Mouse (Mus musculus): ENCODE measurements at regions not wholly inside any gene's neighbourhood (a gene's known extent, or its start where the extent isn't known, plus 50 kb on each side); places are given as distances from the start of the nearest gene placed in this dataset.

DNA sequence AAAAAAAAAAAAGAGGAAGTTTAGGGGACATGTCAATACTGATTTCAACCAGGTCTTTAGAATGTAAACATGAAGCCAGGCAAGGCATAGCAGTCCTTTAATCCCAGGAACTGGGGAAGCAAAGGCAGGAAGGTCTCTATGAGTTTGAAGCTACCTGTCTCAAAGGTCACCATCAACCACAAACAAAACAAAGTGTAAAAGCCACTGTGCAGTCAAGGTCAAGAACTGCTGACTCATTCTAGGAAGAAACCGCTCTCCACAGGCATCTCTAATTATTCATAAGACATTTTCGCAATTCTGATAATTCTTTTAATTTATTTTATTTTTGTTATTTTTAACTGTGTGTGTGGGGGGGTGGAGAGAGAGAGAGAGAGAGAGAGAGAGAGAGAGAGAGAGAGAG, 364.0 kb downstream of the Cntnap4 start:
- DNase-seq: no peak

DNA sequence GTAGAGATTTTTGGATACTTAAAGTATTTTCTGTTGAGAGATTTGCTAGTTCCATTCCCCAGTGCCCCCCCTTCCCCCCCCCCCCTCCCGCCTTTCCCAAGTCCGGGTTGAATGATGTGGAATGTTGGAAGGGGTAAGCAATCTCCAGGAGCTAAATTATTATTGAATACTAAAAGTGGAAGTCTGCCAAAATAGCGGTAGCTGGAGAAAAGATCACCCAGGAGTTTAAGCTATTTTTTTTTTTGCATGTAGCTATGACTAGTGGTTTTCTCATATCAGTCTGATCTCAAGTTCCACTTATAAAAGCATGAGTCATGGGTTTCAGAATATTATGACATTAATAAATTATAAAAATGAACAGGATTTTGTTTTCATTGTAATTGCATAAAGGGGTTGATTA, 365.6 kb downstream of the Cntnap4 start:
- no peak for DNase-seq

DNA sequence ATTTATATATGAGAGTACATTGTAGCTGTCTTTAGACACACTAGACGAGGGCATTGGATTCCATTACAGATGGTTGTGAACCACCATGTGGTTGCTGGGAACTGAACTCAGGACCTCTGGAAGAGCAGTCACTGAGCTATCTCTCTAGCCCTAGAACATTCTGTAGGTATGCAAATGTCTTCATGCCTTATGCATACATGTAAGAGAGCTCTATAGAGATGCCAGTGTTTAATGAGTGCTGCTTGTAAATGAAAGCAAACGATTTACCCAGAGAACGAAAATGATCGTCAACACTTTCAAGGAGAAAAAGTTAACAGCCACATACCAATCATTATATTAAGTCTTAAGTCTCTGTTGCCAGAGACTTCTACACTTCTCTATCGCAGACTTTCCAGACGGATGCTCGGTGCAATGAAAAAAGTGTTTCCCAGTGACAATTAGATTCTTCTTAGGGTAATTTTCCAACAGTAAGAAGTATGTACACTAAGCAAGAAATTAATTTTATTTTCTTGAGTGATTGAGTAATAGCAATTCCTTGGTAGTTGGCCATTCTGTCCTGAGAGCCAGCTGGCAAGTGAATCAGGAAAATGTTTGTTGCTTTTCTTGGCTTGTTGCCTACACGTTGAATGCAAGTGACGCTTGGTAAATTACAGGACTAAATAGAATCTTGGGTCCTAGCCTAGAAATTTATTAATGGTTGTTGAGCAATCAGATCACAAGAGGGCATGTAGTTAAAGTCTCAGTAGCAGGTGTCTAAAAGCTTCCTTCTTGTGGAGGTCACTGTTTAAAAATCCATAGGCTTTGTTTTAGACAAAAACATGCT, 366.3 kb downstream of the Cntnap4 start:
- DNase-seq: peak; percentile 51 to 83

DNA sequence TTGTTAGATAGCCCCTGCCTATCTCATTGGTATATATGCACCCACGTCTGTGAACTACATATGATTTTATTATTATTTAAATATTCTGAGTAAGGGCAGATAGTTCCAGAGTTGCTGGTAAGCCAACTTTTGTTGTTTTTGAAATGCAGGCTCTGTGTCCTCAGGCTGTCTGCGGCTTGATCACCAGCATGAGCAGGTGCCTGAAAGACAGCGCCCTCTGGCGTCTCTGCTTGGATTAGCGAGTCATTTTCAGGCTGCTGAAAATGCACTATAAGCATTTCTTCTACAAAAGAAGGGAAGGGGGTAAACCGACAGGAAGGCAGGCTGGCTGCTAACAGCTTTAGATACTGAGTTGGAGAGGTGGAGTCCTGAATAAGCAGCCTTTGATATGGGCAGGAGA, 402.6 kb downstream of the Cntnap4 start:
- peak; percentile 71 to 88 for DNase-seq

- no peak for DNase-seq
Observed at GRCm38 (mm10) chr8:112975734-112976133, 405.9 kb downstream of the Cntnap4 start.

DNA sequence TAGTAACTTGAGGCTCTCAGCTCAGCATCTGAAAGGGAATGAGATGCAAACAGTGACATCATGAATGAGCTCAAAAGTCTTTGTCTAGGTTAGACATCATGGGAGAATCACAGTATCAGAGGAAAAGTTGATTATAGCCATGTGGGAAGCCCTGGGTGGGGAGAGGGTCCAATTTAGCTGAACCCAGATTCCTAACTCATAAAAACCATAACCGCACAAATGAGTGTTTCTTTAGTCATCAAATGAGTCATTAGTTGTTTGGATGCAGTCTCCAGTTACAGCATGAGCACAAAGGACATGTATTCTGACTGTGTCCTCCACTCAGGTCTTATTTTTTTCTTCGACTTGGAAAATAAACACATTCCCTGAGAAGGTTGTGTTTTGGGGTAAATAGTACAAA, 406.5 kb downstream of the Cntnap4 start:
- DNase-seq: no peak

- peak in 1 of 2 experiments; percentile 26 for DNase-seq
Observed at GRCm38 (mm10) chr8:112993781-112994180, 423.9 kb downstream of the Cntnap4 start.

DNA sequence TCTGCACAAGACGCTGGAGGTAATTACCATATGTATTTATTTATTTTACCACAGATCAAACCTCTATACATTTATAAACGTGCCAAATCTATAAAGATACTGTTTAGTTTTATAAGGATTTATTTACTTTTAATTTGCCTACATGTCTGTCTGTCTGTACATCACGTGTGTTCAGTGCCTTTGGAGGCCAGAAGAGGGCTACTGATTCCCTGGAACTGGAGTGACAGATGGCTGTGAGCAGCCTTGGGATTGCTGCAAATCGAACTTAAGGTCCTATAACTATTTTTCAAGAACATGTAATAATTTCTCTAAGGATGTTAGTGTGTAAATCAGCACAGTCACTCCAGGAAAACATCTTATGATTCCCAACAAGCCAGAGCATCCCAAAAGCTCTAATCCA, 437.5 kb downstream of the Cntnap4 start:
- DNase-seq: peak in 1 of 2 experiments; percentile 26

DNA sequence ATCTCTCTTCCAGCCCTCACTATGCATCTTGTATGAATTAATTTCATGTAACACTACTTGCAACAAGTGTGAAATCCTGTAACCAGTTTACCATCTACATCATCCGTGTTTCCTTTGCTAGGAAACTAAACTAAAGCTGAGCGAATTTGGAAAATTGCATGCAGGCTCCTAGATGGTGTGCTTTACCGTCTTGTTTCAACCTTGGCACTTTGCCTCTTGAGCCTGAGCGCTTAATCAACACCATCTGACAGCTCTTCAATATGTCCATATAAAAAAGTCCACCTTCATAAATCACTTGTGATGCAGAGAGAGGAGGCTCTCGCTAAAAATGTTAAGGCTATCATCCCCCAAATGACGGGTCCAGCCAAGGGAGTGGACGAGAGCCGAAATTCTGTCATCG, 459.0 kb downstream of the Cntnap4 start:
- DNase-seq: no peak

DNA sequence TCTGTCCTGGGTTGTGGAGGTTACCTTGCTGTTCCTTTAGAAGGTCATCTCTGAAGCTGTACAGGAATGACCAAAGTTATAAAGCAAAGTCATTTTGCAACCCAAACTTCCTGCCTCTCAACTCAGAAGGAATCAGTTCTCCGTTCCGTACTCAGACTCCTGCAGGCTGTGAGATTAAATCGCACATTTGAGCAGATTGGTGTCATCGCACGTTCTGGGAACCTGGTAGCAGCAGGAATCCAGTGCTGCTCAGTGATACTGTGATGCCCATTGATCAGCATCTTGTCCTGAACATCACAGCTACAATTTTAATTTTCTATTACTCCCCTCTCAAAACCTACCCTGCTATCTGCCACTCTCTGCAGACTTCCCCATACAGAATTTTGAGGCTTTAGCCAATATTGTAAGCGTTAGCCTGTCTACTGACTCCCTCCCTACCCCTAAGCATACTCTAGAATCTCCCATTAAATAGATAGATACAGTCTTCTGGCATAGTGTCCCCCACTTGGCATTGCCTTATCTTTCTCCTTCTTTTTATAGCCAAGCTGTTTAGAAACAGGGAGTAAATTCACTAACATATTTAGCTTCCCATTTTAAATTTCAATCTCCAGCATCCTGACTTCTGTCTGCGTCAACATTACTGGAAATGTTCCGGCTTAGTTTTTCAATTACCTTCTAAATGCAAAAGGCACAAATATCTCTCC, 482.1 kb downstream of the Cntnap4 start:
- no peak for DNase-seq

- no peak for DNase-seq
Observed at GRCm38 (mm10) chr8:113065246-113066169, 495.7 kb downstream of the Cntnap4 start.

DNA sequence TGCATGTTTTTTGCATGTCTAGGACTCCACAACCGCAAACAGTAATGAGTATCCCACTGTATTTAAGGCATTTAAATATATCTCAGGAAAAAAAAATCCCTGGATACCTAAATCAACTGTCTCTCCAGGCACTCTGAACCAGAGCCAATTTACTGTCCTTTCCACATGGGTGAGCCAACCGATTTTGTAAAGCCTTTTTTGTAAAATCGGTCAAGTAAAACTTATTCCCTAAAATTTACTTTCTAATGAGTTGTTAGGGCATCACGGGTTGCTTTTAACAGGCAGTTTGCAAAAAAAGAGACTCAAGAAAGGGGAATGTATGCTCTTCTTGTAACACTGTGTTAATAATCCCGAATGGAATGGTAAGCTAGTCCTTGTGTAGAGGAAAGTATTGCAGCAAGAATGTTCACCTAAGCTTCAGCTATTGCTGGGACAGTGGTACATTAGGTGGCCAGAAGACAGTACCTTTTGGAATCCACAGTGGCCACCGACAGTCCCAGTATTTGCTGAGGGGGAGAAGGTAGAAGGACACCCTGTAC, 496.4 kb downstream of the Cntnap4 start:
- peak; percentile 11 to 36 for DNase-seq

DNA sequence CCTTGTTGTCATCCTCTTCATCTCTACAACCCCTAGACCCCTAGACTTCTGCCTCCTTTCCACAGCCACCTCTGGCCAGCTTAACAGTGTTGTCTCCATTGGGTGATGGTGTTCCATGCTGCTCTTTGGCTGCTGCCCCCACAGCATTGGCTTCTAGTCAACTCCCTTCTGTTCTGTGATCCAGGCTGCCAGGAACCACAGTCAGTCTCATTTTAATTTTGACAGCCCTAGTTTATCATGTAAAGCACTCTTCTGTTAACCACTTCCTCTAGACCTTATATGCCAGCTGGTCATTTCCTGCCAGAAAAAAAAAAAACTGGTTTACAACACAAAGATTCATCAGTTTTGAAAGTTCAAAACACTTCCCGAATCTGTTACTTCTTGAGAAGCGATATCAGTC, 514.1 kb downstream of the Cntnap4 start:
- no peak for DNase-seq

DNA sequence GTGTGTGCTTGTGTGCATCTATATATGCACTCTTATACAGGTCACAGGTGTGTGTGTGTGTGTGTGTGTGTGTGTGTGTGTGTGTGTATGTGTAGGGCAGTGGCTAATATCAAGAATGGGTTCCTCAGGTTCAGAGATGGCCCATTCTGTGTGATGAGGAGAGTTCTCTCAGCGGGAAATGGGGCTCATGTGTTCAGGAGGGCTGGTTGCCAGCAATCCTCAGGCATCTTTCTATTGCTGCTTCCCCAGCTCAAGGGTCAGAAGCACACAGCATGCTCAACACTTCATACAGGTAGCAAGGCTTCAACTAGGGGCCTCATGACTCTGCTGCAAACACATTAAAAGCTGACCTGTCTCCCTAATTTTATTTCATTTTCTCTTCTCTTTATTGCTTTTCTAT, 517.7 kb downstream of the Cntnap4 start:
- peak in 1 of 2 experiments; percentile 5 for DNase-seq

DNA sequence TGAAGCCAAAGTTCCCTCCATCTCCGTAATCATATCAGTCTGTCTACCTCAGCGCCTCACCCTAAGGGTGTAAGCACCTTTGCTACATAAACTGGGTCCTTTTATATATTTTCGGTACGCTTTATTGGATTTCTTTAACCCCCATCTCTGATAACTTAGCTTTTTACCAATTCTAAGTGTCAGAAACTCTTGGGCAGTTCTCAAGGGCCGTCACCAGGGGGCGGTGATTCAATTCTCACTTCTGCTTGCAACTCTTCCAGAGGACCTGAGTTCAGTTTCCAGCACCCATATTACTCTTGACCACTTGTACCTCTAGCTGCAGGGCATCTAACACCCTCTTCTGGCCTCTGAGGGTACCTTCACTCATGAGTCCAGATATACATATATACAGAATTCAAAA, 523.7 kb upstream of the Mon1b start:
- peak in 1 of 2 experiments; percentile 41 for DNase-seq

DNA sequence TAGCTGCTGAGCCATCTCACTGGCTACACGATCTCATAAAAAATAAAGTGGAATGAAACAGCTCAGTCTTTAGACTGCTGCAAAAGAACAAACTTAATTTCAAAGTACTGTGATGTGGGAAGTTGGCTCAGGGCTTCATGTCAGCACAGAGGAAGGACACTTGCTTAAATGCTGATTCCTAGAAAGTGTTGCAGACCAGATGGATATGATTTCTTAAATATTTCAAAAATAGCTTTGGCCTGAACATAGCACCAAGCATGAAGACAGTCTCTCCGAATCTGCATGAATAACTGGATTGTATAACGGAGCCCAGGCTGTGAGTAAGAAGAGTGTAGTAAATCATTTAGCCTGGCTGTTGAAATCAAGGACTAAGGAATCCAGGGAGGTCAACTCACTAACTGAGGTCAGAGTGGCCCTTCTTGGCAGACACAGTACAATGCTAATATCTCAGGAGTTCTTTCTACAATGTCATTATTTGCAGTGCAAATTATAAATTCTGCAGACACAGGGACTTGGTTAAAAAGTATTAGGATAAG, 521.2 kb upstream of the Mon1b start:
- DNase-seq: peak; percentile 37 to 81

DNA sequence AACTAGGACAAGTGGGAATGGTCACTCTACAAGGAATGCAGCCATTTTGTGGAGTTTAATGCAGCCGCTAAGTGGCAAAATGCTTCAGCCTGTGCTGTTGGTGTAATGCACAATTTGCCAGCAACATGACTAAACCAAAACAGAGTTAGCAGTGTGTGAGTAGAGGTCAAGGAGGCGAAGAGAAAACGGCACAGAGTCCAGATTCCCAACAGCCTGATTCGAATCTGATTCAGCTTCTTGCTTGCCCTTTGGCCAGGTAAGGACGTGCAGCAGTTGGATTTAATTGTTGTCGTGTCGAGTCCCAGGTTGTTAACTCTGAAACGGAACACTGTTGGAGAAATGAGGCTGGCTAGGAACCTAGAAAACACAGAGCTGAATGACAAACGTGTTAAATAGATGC, 518.1 kb upstream of the Mon1b start:
- DNase-seq: peak; percentile 38 to 70

DNA sequence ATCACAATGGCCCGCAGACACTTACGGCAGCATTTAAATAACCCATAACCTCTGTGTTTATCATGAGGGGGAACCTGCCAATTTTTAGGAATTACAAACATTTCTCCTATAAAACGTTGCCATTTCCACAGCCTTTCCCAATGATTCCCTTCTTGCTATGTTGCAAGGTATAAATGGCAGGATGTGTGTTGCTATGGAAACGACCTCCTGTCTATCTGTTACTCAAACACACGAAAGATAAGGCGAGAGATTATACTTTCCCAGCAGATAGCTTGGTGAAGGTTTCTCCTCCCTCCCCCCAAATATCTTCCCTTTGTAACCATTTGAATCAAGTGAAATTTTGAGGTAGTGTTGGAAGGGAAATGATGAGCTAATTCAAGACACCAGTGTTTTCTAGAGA, 509.8 kb upstream of the Mon1b start:
- no peak for DNase-seq

GRCm38 (mm10) chr8:113137361-113137760, 498.0 kb upstream of the Mon1b start:
- no peak for DNase-seq

- no peak for DNase-seq
Observed at GRCm38 (mm10) chr8:113140021-113140420, 495.4 kb upstream of the Mon1b start.

GRCm38 (mm10) chr8:113141131-113141530, 494.3 kb upstream of the Mon1b start:
- DNase-seq: peak in 1 of 2 experiments; percentile 2

DNA sequence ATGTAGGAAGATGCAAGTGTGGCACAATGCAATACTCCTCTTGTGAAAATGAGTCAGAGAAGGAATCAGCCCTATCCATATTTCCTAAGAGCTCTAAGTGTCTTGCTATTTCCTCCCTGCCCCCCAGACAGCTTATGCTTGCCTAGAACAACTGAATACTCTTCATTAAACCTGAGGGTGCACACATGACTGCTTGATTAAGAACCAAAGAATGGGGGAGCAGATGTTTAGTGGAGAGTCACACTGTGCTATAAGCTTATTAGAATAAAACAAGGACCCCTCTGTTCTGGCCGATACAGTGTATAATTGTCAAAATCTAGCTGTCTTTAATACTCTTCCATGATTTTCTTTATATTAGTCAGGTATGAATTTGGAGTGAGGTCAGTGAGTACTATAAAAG, 458.8 kb upstream of the Mon1b start:
- DNase-seq: no peak

DNA sequence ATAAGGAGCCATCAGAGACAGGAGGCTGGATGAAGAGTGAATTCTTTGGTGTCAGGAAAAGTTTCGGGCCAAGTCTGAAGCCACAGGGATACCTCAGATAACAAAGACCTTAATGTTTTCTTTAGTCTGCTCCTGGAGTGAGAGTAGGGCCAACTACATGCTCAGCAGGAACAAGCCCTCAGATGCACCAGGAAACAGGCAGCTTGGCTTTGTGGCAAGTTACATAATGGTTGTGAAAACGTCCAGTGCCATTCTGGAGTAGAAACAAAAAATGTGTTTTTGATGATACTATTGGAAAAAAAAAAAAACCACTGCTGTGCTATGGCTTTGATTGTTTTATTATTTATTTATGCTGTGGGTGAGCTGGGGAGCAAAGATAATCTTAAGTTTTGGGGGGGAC, 452.2 kb upstream of the Mon1b start:
- DNase-seq: no peak
